Mouse (Mus musculus): ENCODE measurements at regions not wholly inside any gene's neighbourhood (a gene's known extent, or its start where the extent isn't known, plus 50 kb on each side); places are given as distances from the start of the nearest gene placed in this dataset.
"Not testable (repeated sequence)": the region's sequence is repeated elsewhere in the genome, so short reads cannot be mapped to it uniquely, and the experiment has no call there.

- WGBS (ENCODE audit: insufficient replicate concordance): 76% methylated on average over 8 of the region's 8 CpGs
- no peak for TF ChIP-seq EP300 (IDR thresholded peaks at IDR 0.05; ENCODE audit: low read depth)
- TF ChIP-seq CTCF (IDR thresholded peaks at IDR 0.05; ENCODE audit: low read depth): no peak
- H3K27ac ChIP-seq (ENCODE audit: low read depth): no peak overlapping the region
- no peak overlapping the region for H3K4me3 ChIP-seq (ENCODE audit: low read depth, low read length)
- no peak overlapping the region for H3K4me2 ChIP-seq (ENCODE audit: low read depth, low read length)
- DNase-seq (no peak), ATAC-seq (no peak)
- no peaks in the 10 kb centered on the region for H3K27me3 ChIP-seq (ENCODE audit: insufficient read depth, low read length)
- no peak overlapping the region for H3K9ac ChIP-seq (replicated peaks)
- H3K9me3 ChIP-seq (ENCODE audit: low read length): no peaks in the 10 kb centered on the region
- peaks cover 6% of the 10 kb centered on the region for H3K4me1 ChIP-seq (ENCODE audit: insufficient read depth)
- no peaks in the 10 kb centered on the region for H3K36me3 ChIP-seq (replicated peaks; ENCODE audit: insufficient read depth, low read length)
Measured at GRCm38 (mm10) chr6:100410067-100410631, 122.9 kb upstream of the Rybp start.

DNA sequence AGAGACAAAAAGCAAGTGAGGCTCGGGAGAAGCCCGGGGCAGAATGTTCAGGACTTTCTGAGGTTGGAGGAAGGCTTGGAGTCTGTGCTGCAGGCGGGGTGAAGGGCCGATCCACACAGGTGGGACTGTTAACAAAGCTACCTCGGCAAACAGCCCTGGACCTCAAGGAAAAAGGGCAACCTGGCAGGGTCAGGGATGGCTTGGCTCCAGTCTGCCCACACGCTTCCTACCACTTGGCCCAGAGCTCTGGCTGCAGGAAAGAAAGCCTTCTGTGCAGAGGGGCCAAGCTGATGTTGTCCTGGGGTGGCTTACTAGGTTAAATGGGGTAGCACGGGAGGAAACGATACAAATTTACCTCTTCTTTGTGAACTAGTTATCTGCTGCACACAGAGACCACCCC, 121.5 kb upstream of the Rybp start:
- TF ChIP-seq CTCF (IDR thresholded peaks at IDR 0.05; ENCODE audit: low read depth) (no peak), EP300 (IDR thresholded peaks at IDR 0.05; ENCODE audit: low read depth) (no peak)
- DNase-seq (no peak), ATAC-seq (no peak)
- Histone ChIP-seq H3K4me1 (ENCODE audit: insufficient read depth) (peaks cover 3% of the 10 kb centered on the region; the same call in 1 of the 2 replicates), H3K9me3 (ENCODE audit: low read length) (no peaks in the 10 kb centered on the region), H3K4me3 (ENCODE audit: low read depth, low read length) (no peak overlapping the region), H3K4me2 (ENCODE audit: low read depth, low read length) (no peak overlapping the region), H3K36me3 (replicated peaks; ENCODE audit: insufficient read depth, low read length) (no peaks in the 10 kb centered on the region), H3K27ac (ENCODE audit: low read depth) (no peak overlapping the region), H3K27me3 (ENCODE audit: insufficient read depth, low read length) (no peaks in the 10 kb centered on the region), H3K9ac (replicated peaks) (no peak overlapping the region)
- WGBS (ENCODE audit: insufficient replicate concordance): 80% methylated on average over 8 of the region's 8 CpGs

DNA sequence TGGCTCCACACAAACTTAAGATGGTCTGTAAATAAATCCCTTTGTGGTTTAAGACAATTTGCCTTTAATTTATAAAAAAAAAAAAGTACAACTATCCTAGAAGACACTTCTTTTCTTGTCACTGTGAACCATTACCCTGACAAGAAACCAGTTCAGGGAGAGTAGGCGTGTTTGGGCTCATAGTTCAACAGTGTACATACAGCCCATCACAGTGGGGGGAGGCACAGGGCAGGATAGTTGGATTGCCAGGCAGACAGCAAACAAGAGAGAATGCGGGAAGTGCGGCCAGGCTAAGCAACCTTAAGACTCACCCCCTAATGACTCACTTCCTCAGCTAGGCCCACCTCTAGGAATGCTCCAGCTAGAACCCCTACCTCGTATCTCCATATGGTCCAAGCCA, 119.2 kb upstream of the Rybp start:
- no peak overlapping the region for H3K27ac ChIP-seq (ENCODE audit: low read depth)
- peaks cover 3% of the 10 kb centered on the region; the same call in 1 of the 2 replicates for H3K4me1 ChIP-seq (ENCODE audit: insufficient read depth)
- H3K27me3 ChIP-seq (ENCODE audit: insufficient read depth, low read length): no peaks in the 10 kb centered on the region
- H3K9ac ChIP-seq (replicated peaks): no peak overlapping the region
- no peak for TF ChIP-seq CTCF (IDR thresholded peaks at IDR 0.05; ENCODE audit: low read depth)
- no peak for TF ChIP-seq EP300 (IDR thresholded peaks at IDR 0.05; ENCODE audit: low read depth)
- no peak overlapping the region for H3K4me2 ChIP-seq (ENCODE audit: low read depth, low read length)
- 59% methylated on average over 4 of the region's 4 CpGs for WGBS (ENCODE audit: insufficient replicate concordance)
- peak; percentile 33; the same call in 1 of the 2 replicates for ATAC-seq
- H3K4me3 ChIP-seq (ENCODE audit: low read depth, low read length): no peak overlapping the region
- no peaks in the 10 kb centered on the region for H3K36me3 ChIP-seq (replicated peaks; ENCODE audit: insufficient read depth, low read length)
- no peaks in the 10 kb centered on the region for H3K9me3 ChIP-seq (ENCODE audit: low read length)
- no peak for DNase-seq

- no peak overlapping the region for H3K9ac ChIP-seq (replicated peaks)
- no peaks in the 10 kb centered on the region for H3K27me3 ChIP-seq (ENCODE audit: insufficient read depth, low read length)
- 76% methylated on average over 3 of the region's 3 CpGs for WGBS (ENCODE audit: insufficient replicate concordance)
- no peaks in the 10 kb centered on the region for H3K36me3 ChIP-seq (replicated peaks; ENCODE audit: insufficient read depth, low read length)
- TF ChIP-seq CTCF (IDR thresholded peaks at IDR 0.05; ENCODE audit: low read depth) (no peak), EP300 (IDR thresholded peaks at IDR 0.05; ENCODE audit: low read depth) (no peak)
- H3K9me3 ChIP-seq (ENCODE audit: low read length): no peaks in the 10 kb centered on the region
- H3K4me3 ChIP-seq (ENCODE audit: low read depth, low read length): no peak overlapping the region
- DNase-seq (no peak), ATAC-seq (no peak)
- H3K4me2 ChIP-seq (ENCODE audit: low read depth, low read length): no peak overlapping the region
- no peak overlapping the region for H3K27ac ChIP-seq (ENCODE audit: low read depth)
- peaks cover 9% of the 10 kb centered on the region; the same call in 1 of the 2 replicates for H3K4me1 ChIP-seq (ENCODE audit: insufficient read depth)
Measured at GRCm38 (mm10) chr6:100404161-100404560, 116.9 kb upstream of the Rybp start.

- no peak for TF ChIP-seq EP300 (IDR thresholded peaks at IDR 0.05; ENCODE audit: low read depth)
- no peak for TF ChIP-seq CTCF (IDR thresholded peaks at IDR 0.05; ENCODE audit: low read depth)
- no peak overlapping the region for H3K4me3 ChIP-seq (ENCODE audit: low read depth, low read length)
- no peak for DNase-seq
- H3K27ac ChIP-seq (ENCODE audit: low read depth): no peak overlapping the region
- H3K4me1 ChIP-seq (ENCODE audit: insufficient read depth): peaks cover 11% of the 10 kb centered on the region; the same call in 1 of the 2 replicates
- WGBS (ENCODE audit: insufficient replicate concordance): 43% methylated on average over 4 of the region's 4 CpGs
- no peak overlapping the region for H3K9ac ChIP-seq (replicated peaks)
- no peaks in the 10 kb centered on the region for H3K27me3 ChIP-seq (ENCODE audit: insufficient read depth, low read length)
- no peak overlapping the region for H3K4me2 ChIP-seq (ENCODE audit: low read depth, low read length)
- H3K36me3 ChIP-seq (replicated peaks; ENCODE audit: insufficient read depth, low read length): no peaks in the 10 kb centered on the region
- no peak for ATAC-seq
- H3K9me3 ChIP-seq (ENCODE audit: low read length): no peaks in the 10 kb centered on the region
Measured at GRCm38 (mm10) chr6:100402716-100403115, 115.4 kb upstream of the Rybp start.

GRCm38 (mm10) chr6:100401728-100402127, 114.4 kb upstream of the Rybp start:
- WGBS (ENCODE audit: insufficient replicate concordance): 86% methylated on average over 2 of the region's 2 CpGs
- H3K4me2 ChIP-seq (ENCODE audit: low read depth, low read length): no peak overlapping the region
- no peak for ATAC-seq
- H3K36me3 ChIP-seq (replicated peaks; ENCODE audit: insufficient read depth, low read length): no peaks in the 10 kb centered on the region
- peaks cover 9% of the 10 kb centered on the region; the same call in 1 of the 2 replicates for H3K4me1 ChIP-seq (ENCODE audit: insufficient read depth)
- no peak overlapping the region for H3K4me3 ChIP-seq (ENCODE audit: low read depth, low read length)
- no peak overlapping the region for H3K27ac ChIP-seq (ENCODE audit: low read depth)
- no peaks in the 10 kb centered on the region for H3K27me3 ChIP-seq (ENCODE audit: insufficient read depth, low read length)
- no peak for TF ChIP-seq EP300 (IDR thresholded peaks at IDR 0.05; ENCODE audit: low read depth)
- TF ChIP-seq CTCF (IDR thresholded peaks at IDR 0.05; ENCODE audit: low read depth): no peak
- no peaks in the 10 kb centered on the region for H3K9me3 ChIP-seq (ENCODE audit: low read length)
- H3K9ac ChIP-seq (replicated peaks): no peak overlapping the region
- DNase-seq: no peak

DNA sequence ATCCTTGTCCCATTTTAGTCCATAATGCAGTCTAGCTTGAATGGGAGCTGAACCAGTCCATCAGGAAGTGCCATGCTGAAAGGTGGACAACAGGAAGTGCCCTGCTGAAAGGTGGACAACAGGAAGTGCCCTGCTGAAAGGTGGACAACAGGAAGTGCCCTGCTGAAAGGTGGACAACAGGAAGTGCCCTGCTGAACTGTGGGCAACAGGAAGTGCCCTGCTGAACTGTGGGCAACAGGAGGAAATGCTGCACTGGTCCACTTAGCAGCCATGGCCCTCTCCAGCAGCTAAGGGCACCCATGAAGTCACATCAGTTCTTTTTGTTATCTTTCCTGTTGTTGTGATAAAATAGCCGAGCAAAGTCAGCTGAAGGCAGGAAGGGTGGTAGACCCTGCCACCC, 112.1 kb upstream of the Rybp start:
- 33% methylated on average over 1 of the region's 1 CpGs for WGBS (ENCODE audit: insufficient replicate concordance)
- DNase-seq; H3K9ac ChIP-seq (replicated peaks); H3K4me1 ChIP-seq (ENCODE audit: insufficient read depth); H3K9me3 ChIP-seq (ENCODE audit: low read length); H3K27me3 ChIP-seq (ENCODE audit: insufficient read depth, low read length); H3K4me3 ChIP-seq (ENCODE audit: low read depth, low read length); H3K4me2 ChIP-seq (ENCODE audit: low read depth, low read length); H3K27ac ChIP-seq (ENCODE audit: low read depth); H3K36me3 ChIP-seq (replicated peaks; ENCODE audit: insufficient read depth, low read length): not testable (repeated sequence)
- peak; percentile 59 for ATAC-seq

All from liver, postnatal 0 days (tissue).